Mouse (Mus musculus) brain, embryonic 14.5 days (tissue): ENCODE results near the gene Cgrrf1.

Experiments used
- CTCF ChIP-seq: fragments of 200-500 bp; IDR thresholded peaks from 2 replicates; pipeline ENCODE4 v1.5.1; 2012; ENCODE audit warnings: inconsistent platforms, mild to moderate bottlenecking, moderate library complexity, borderline replicate concordance; ENCODE audit not compliant: insufficient read depth, insufficient read length; ENCODE audit errors: extremely low read depth
- POLR2A ChIP-seq: fragments of 200-500 bp; IDR thresholded peaks from 2 replicates; pipeline ENCODE4 v1.6.1; 2012; ENCODE audit warnings: mild to moderate bottlenecking, inconsistent platforms, borderline replicate concordance; ENCODE audit not compliant: poor library complexity, insufficient read depth, insufficient read length, severe bottlenecking; ENCODE audit errors: extremely low read depth

DNA sequence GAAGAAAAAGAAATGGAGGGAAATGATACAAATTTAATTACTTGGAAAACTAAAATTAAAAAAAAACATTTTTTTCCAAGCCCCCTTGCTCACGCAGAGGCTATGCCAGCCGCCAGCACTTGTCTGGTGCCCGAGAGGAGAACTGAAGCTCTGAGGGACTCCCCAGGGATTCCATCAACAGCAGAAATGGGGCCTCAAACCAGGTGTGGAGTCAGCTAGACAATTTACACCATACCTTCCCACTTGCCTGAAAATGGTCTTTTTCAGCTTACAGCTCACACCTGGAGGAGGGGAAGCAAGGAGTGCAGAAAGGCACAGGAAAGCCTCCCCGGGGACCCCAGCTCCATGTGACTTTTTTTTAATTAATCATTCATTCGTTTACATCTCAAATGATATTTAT lies 46.7 kb upstream of the Cgrrf1 start:
- TF ChIP-seq CTCF (no peak), POLR2A (no peak)
